Mouse (Mus musculus): ENCODE results near the gene Vipas39. TPM values are rescaled to one million over a fixed set of nuclear protein-coding genes. Genes with fewer than 3 reads are reported as not detected.
"Not testable (repeated sequence)": the region's sequence is repeated elsewhere in the genome, so short reads cannot be mapped to it uniquely, and the experiment has no call there.

Vipas39 gene
- polyA plus RNA-seq, 1 experiment from 2014 or later: 87.1 TPM

- ATAC-seq (no peak), DNase-seq (ENCODE audit: low spot score) (no peak)
- Histone ChIP-seq H3K9ac (ENCODE audit: low read length) (no peak overlapping the region), H3K4me2 (ENCODE audit: low read length) (no peak overlapping the region), H3K27me3 (replicated peaks; ENCODE audit: control insufficient read depth, insufficient read depth, low read length) (no peaks in the 10 kb centered on the region), H3K4me1 (ENCODE audit: control insufficient read depth, insufficient read depth, low read length) (no peaks in the 10 kb centered on the region), H3K4me3 (ENCODE audit: low read depth, low read length) (no peak overlapping the region), H3K27ac (ENCODE audit: low read depth, low read length) (no peak overlapping the region), H3K36me3 (ENCODE audit: control insufficient read depth, insufficient read depth, low read length) (no peaks in the 10 kb centered on the region), H3K9me3 (replicated peaks; ENCODE audit: control insufficient read depth, low read length) (no peaks in the 10 kb centered on the region)
Measured at GRCm38 (mm10) chr12:87217596-87217995, 48.5 kb downstream of the Vipas39 start.

DNA sequence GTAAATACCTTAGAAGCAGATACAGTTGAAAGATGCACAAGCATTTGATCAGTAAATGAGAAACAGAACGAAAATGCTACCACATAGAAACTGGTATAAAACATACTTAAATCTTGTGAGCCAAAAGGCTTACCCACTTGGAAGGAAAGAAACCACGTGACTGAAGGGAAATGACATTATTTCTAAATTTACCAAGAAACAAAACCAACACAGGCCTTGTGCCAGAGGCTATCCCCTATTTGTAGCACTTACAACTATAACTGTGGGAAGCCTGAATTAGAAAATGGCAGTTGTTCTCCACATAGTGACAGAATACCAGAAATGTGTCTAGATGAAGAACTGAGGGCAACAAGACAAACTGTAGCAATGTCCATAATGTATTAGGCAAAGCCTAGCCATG lies 50.0 kb downstream of the Vipas39 start:
- ATAC-seq (no peak), DNase-seq (ENCODE audit: low spot score) (no peak)
- H3K36me3 ChIP-seq (ENCODE audit: control insufficient read depth, insufficient read depth, low read length): no peaks in the 10 kb centered on the region
- H3K27ac ChIP-seq (ENCODE audit: low read depth, low read length): no peak overlapping the region
- H3K27me3 ChIP-seq (replicated peaks; ENCODE audit: control insufficient read depth, insufficient read depth, low read length): no peaks in the 10 kb centered on the region
- 65% methylated on average over 2 of the region's 2 CpGs for WGBS
- no peaks in the 10 kb centered on the region for H3K9me3 ChIP-seq (replicated peaks; ENCODE audit: control insufficient read depth, low read length)
- no peak overlapping the region for H3K4me3 ChIP-seq (ENCODE audit: low read depth, low read length)
- H3K4me1 ChIP-seq (ENCODE audit: control insufficient read depth, insufficient read depth, low read length): no peaks in the 10 kb centered on the region
- no peak overlapping the region for H3K4me2 ChIP-seq (ENCODE audit: low read length)
- H3K9ac ChIP-seq (ENCODE audit: low read length): no peak overlapping the region

- no peak overlapping the region for H3K9ac ChIP-seq (ENCODE audit: low read length)
- H3K36me3 ChIP-seq (ENCODE audit: control insufficient read depth, insufficient read depth, low read length): no peaks in the 10 kb centered on the region
- WGBS: 69% methylated on average over 2 of the region's 2 CpGs
- ATAC-seq (no peak), DNase-seq (ENCODE audit: low spot score) (no peak)
- no peak overlapping the region for H3K4me3 ChIP-seq (ENCODE audit: low read depth, low read length)
- no peak overlapping the region for H3K27ac ChIP-seq (ENCODE audit: low read depth, low read length)
- H3K4me1 ChIP-seq (ENCODE audit: control insufficient read depth, insufficient read depth, low read length): no peaks in the 10 kb centered on the region
- H3K9me3 ChIP-seq (replicated peaks; ENCODE audit: control insufficient read depth, low read length): no peaks in the 10 kb centered on the region
- H3K4me2 ChIP-seq (ENCODE audit: low read length): no peak overlapping the region
- no peaks in the 10 kb centered on the region for H3K27me3 ChIP-seq (replicated peaks; ENCODE audit: control insufficient read depth, insufficient read depth, low read length)
Measured at GRCm38 (mm10) chr12:87212844-87213606, 53.0 kb downstream of the Vipas39 start.

- WGBS: 87% methylated on average over 5 of the region's 5 CpGs
- H3K27ac ChIP-seq (ENCODE audit: low read depth, low read length); H3K4me2 ChIP-seq (ENCODE audit: low read length); H3K36me3 ChIP-seq (ENCODE audit: control insufficient read depth, insufficient read depth, low read length); H3K9ac ChIP-seq (ENCODE audit: low read length); H3K4me1 ChIP-seq (ENCODE audit: control insufficient read depth, insufficient read depth, low read length); H3K4me3 ChIP-seq (ENCODE audit: low read depth, low read length); DNase-seq (ENCODE audit: low spot score); H3K27me3 ChIP-seq (replicated peaks; ENCODE audit: control insufficient read depth, insufficient read depth, low read length); ATAC-seq; H3K9me3 ChIP-seq (replicated peaks; ENCODE audit: control insufficient read depth, low read length): not testable (repeated sequence)
Measured at GRCm38 (mm10) chr12:87205789-87206188, 60.3 kb downstream of the Vipas39 start.

DNA sequence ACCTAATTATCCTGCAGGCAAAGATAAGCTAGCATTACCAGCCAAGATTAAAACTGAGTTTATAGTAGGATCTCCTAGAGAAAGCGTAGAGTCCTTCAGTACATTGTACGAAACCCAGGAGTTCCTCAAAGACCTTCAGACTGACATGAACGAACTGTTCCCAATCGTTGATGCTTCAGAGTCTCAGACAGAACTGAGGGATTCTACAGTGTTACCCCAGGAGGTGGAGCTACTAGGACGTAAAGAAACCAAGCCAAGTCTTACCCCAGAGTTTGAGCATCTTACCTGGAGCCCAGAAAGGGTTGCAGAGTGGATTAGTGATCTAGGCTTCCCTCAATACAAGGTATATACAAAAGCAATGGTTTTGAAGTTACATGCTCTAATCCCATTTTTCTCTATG lies 64.4 kb downstream of the Vipas39 start:
- WGBS: 72% methylated on average over 5 of the region's 5 CpGs
- Histone ChIP-seq H3K27me3 (replicated peaks; ENCODE audit: control insufficient read depth, insufficient read depth, low read length) (no peaks in the 10 kb centered on the region), H3K4me3 (ENCODE audit: low read depth, low read length) (no peak overlapping the region), H3K27ac (ENCODE audit: low read depth, low read length) (no peak overlapping the region), H3K4me2 (ENCODE audit: low read length) (no peak overlapping the region), H3K4me1 (ENCODE audit: control insufficient read depth, insufficient read depth, low read length) (peaks cover 7% of the 10 kb centered on the region), H3K36me3 (ENCODE audit: control insufficient read depth, insufficient read depth, low read length) (no peaks in the 10 kb centered on the region), H3K9me3 (replicated peaks; ENCODE audit: control insufficient read depth, low read length) (no peaks in the 10 kb centered on the region), H3K9ac (ENCODE audit: low read length) (no peak overlapping the region)
- ATAC-seq: no peak
- DNase-seq (ENCODE audit: low spot score): no peak

GRCm38 (mm10) chr12:87199973-87200586 lies 66.0 kb downstream of the Vipas39 start, which contains the start of gene Tmed8:
TSS of gene Tmed8 (minus strand) at chr12:87200454.
- Histone ChIP-seq H3K4me3 (ENCODE audit: low read depth, low read length) (peak within 1 kb of the TSS; percentile 81), H3K27me3 (replicated peaks; ENCODE audit: control insufficient read depth, insufficient read depth, low read length) (no peaks in the 10 kb centered on the region), H3K36me3 (ENCODE audit: control insufficient read depth, insufficient read depth, low read length) (no peaks in the 10 kb centered on the region), H3K9ac (ENCODE audit: low read length) (peak within 1 kb of the TSS; percentile 93), H3K4me2 (ENCODE audit: low read length) (peak within 1 kb of the TSS; percentile 84), H3K9me3 (replicated peaks; ENCODE audit: control insufficient read depth, low read length) (no peaks in the 10 kb centered on the region), H3K4me1 (ENCODE audit: control insufficient read depth, insufficient read depth, low read length) (peaks cover 7% of the 10 kb centered on the region), H3K27ac (ENCODE audit: low read depth, low read length) (peak within 1 kb of the TSS; percentile 87)
- ATAC-seq (peak; percentile 97), DNase-seq (ENCODE audit: low spot score) (peak; percentile 93)
- WGBS: under 1% methylated on average over 62 of the region's 70 CpGs

- H3K36me3 ChIP-seq (ENCODE audit: control insufficient read depth, insufficient read depth, low read length): no peaks in the 10 kb centered on the region
- ATAC-seq (peak; percentile 62), DNase-seq (ENCODE audit: low spot score) (peak; percentile 61)
- WGBS: under 1% methylated on average over 35 of the region's 38 CpGs
- H3K27me3 ChIP-seq (replicated peaks; ENCODE audit: control insufficient read depth, insufficient read depth, low read length): no peaks in the 10 kb centered on the region
- H3K4me2 ChIP-seq (ENCODE audit: low read length): peak within 1 kb of the TSS; percentile 84
- H3K27ac ChIP-seq (ENCODE audit: low read depth, low read length): peak within 1 kb of the TSS; percentile 87
- peak within 1 kb of the TSS; percentile 93 for H3K9ac ChIP-seq (ENCODE audit: low read length)
- H3K9me3 ChIP-seq (replicated peaks; ENCODE audit: control insufficient read depth, low read length): no peaks in the 10 kb centered on the region
- H3K4me1 ChIP-seq (ENCODE audit: control insufficient read depth, insufficient read depth, low read length): peaks cover 7% of the 10 kb centered on the region
- H3K4me3 ChIP-seq (ENCODE audit: low read depth, low read length): peak within 1 kb of the TSS; percentile 81
Measured at GRCm38 (mm10) chr12:87199206-87199972, 66.7 kb downstream of the Vipas39 start, which contains the start of gene Samd15. TSS of gene Samd15 (plus strand) at chr12:87199723.

- no peak for DNase-seq (ENCODE audit: low spot score)
- Histone ChIP-seq H3K4me2 (ENCODE audit: low read length) (peak overlapping the region; percentile 84), H3K36me3 (ENCODE audit: control insufficient read depth, insufficient read depth, low read length) (no peaks in the 10 kb centered on the region), H3K9me3 (replicated peaks; ENCODE audit: control insufficient read depth, low read length) (no peaks in the 10 kb centered on the region), H3K27me3 (replicated peaks; ENCODE audit: control insufficient read depth, insufficient read depth, low read length) (no peaks in the 10 kb centered on the region), H3K4me3 (ENCODE audit: low read depth, low read length) (peak overlapping the region; percentile 81; the same call in 1 of the 2 replicates), H3K27ac (ENCODE audit: low read depth, low read length) (no peak overlapping the region), H3K9ac (ENCODE audit: low read length) (peak overlapping the region; percentile 93; the same call in 1 of the 2 replicates), H3K4me1 (ENCODE audit: control insufficient read depth, insufficient read depth, low read length) (peaks cover 7% of the 10 kb centered on the region)
- 51% methylated on average over 6 of the region's 6 CpGs for WGBS
- ATAC-seq: no peak
Measured at GRCm38 (mm10) chr12:87198792-87199191, 67.3 kb downstream of the Vipas39 start.

Measured in forebrain, embryonic 14.5 days (tissue).